Mouse (Mus musculus) heart, adult 2 months (tissue): ENCODE results near the gene Apobec2. TPM values are rescaled to one million over a fixed set of nuclear protein-coding genes. Genes with fewer than 3 reads are reported as not detected.
A peak's percentile ranks its signal among the peaks of the same experiment; 100 is the strongest.

Experiments
- DNase-seq, 2 experiments: peaks; one replicate each; pipeline ENCODE4 v3.0.0; 2021
- H3K27ac ChIP-seq: fragments of 200-600 bp; 2 replicates; pipeline ENCODE4 v1.8.1; 2022
- H3K27me3 ChIP-seq: fragments of 200-500 bp; 2 replicates; pipeline ENCODE4 v1.6.1; 2012; ENCODE audit warnings: mild to moderate bottlenecking, low read length, inconsistent platforms, mixed read lengths; ENCODE audit not compliant: control insufficient read depth, insufficient read depth
- H3K36me3 ChIP-seq: fragments of 200-500 bp; 2 replicates; pipeline ENCODE4 v1.6.1; 2012; ENCODE audit warnings: low read length, inconsistent platforms; ENCODE audit not compliant: control insufficient read depth, insufficient read depth
- H3K4me1 ChIP-seq: fragments of 200-500 bp; 2 replicates; pipeline ENCODE4 v1.6.1; 2011; ENCODE audit warnings: low read length; ENCODE audit not compliant: control insufficient read depth, insufficient read depth
- H3K4me3 ChIP-seq: fragments of 200-600 bp; 2 replicates; pipeline ENCODE4 v1.8.1; 2022
- H3K79me2 ChIP-seq: fragments of 200-500 bp; replicated peaks from 2 replicates; pipeline ENCODE4 v1.6.1; 2012; ENCODE audit warnings: mild to moderate bottlenecking, inconsistent platforms, low read length, moderate library complexity, mixed read lengths; ENCODE audit not compliant: control insufficient read depth, insufficient read depth
- H3K9ac ChIP-seq: fragments of 200-500 bp; 2 replicates; pipeline ENCODE4 v1.6.1; 2012; ENCODE audit warnings: low read depth, mild to moderate bottlenecking, control low read depth, inconsistent platforms, low read length, mixed read lengths
- CTCF ChIP-seq: fragments of 200-600 bp; IDR thresholded peaks from 2 replicates; pipeline ENCODE4 v1.8.1; 2022; ENCODE audit warnings: antibody characterized with exemption, mild to moderate bottlenecking, moderate library complexity
- EP300 ChIP-seq: fragments of 200-500 bp; IDR thresholded peaks from 2 replicates; pipeline ENCODE4 v1.6.1; 2011; ENCODE audit warnings: low read depth, low read length, control low read depth; ENCODE audit not compliant: insufficient read depth
- POLR2A ChIP-seq: fragments of 200-500 bp; IDR thresholded peaks from 2 replicates; pipeline ENCODE4 v1.6.1; 2011; ENCODE audit warnings: mild to moderate bottlenecking, low read depth, low read length, control low read depth; ENCODE audit not compliant: insufficient read depth
- WGBS: fragments of 180-500 bp; shearing (Covaris S2); methylation state at CpG from one replicate; pipeline ENCODE4 v1.1.7; 2018; 5-methylcytosine and 5-hydroxymethylcytosine counted together
- intact Hi-C: fragments of 180-260 bp; cut with DNase I; formaldehyde crosslinking; loops from one replicate; pipeline ENCODE4 v1.15.1; 2025
- polyA plus RNA-seq: library from polyadenylated mRNA; depleted of rRNA; stranded (reverse); fragments of >200 nt; gene quantifications from 2 replicates; pipeline ENCODE4 v1.2.3, GENCODE M21; 2012
- total RNA-seq, 2 experiments: library from RNA; stranded (reverse); gene quantifications; 2 replicates each; pipeline ENCODE4 v1.2.3; 2021

Apobec2 gene
- total and polyA plus RNA-seq, 3 experiments, result 150 to 256 (median 222) TPM

DNA sequence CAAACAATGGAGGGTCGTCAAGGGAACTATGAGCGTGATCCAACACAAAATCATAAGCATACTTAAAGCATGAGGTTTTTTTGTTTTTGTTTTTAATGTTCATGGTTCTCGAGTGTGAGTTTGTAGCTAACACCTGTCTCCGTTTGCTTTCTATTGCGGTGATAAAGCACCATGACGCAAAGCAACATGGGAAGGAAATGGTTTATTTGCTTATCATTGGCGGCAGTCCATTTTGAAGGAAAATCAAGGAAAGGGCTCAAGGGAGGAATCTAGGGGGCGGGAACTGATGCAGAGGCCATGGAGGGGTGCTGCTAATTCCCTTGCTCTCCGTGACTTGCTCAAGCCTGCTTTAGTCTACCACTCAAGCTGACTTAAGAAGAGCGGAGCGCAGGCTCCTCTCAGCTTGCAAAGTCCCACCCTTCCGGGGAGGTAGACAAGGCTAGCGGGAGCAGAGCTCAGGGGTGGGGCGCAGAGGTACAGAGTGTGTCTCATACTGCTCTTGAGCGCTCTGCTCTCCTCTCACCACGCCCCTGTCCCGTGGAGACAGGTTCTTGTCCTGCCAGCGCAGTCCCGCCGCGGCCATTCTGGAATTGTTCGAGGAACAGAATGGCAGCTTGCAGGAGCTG lies 34.2 kb upstream of the Apobec2 start:
- intact Hi-C loops, result loop anchor here (1.0 to 10.0 kb wide), 4 partner anchors 50 to 934 kb away; no protein-coding TSS in a partner anchor
- no peaks in the 10 kb centered on the region for H3K36me3 ChIP-seq
- H3K9ac ChIP-seq, result no peak overlapping the region
- H3K27ac ChIP-seq, result no peak overlapping the region
- no peak for DNase-seq
- TF ChIP-seq EP300, result no peak
- no peak for TF ChIP-seq CTCF
- no peak for TF ChIP-seq POLR2A
- peak overlapping the region; percentile 3; the same call in 1 of the 2 replicates for H3K4me3 ChIP-seq
- H3K27me3 ChIP-seq, result peaks cover 2% of the 10 kb centered on the region; the same call in 1 of the 2 replicates
- no peaks in the 10 kb centered on the region for H3K79me2 ChIP-seq
- 30% methylated on average over 22 of the region's 22 CpGs for WGBS
- no peaks in the 10 kb centered on the region for H3K4me1 ChIP-seq

DNA sequence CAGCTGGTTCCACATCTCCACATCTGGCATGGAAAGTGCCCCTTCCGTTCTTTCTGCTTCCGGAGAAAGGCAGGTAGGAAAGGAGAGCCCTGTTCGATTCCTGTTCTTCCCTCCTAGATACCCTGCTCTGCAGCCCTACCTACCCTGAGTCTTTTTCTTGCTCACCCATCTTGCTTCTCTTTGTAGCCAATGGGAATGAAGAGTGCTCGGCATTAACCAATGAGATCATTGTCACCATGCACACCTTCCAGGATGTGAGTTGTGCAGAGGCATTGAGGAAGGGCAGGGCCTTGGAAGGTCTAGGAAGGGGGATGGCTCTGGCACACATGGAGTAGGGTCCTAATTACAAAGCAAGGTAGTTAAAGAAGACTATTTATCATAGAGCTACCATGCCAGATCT lies 30.7 kb upstream of the Apobec2 start:
- no peak overlapping the region for H3K27ac ChIP-seq
- no peaks in the 10 kb centered on the region for H3K36me3 ChIP-seq
- intact Hi-C loops, result loop anchor here (10.0 kb wide), 1 partner anchor 711 kb away; no protein-coding TSS in a partner anchor
- no peak overlapping the region for H3K4me3 ChIP-seq
- H3K27me3 ChIP-seq, result peaks cover 2% of the 10 kb centered on the region; the same call in 1 of the 2 replicates
- whole genome bisulfite sequencing, result 93% methylated on average over 4 of the region's 4 CpGs
- TF ChIP-seq CTCF (no peak), EP300 (no peak), POLR2A (no peak)
- H3K79me2 ChIP-seq, result no peaks in the 10 kb centered on the region
- DNase-seq, result no peak
- no peak overlapping the region for H3K9ac ChIP-seq
- no peaks in the 10 kb centered on the region for H3K4me1 ChIP-seq

DNA sequence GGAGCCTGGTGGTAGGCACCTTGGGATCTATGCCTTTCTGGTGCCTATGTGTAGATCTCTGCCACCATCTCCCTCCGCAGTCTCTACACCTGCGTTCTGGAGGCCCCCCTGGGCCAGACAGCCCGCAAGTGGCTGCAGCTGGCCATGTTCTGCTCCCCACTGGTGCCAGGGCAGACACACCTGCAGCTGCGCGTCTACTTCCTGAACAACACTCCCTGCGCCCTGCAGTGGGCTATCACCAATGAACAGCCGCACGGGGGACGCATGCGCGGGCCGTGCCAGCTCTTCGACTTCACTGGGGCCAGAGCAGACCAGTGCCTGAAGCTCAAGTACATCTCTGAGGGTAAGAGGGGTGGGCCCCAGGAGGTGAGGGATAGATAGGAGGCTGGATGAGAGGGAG lies 29.4 kb upstream of the Apobec2 start:
- H3K36me3 ChIP-seq, result no peaks in the 10 kb centered on the region
- no peak overlapping the region for H3K4me3 ChIP-seq
- H3K27me3 ChIP-seq, result peaks cover 2% of the 10 kb centered on the region; the same call in 1 of the 2 replicates
- 89% methylated on average over 13 of the region's 13 CpGs for WGBS
- intact Hi-C loops, result loop anchor here (10.0 kb wide), 1 partner anchor 713 kb away; no protein-coding TSS in a partner anchor
- DNase-seq, result peak in 1 of 2 experiments; percentile 12
- no peak overlapping the region for H3K9ac ChIP-seq
- no peaks in the 10 kb centered on the region for H3K4me1 ChIP-seq
- no peaks in the 10 kb centered on the region for H3K79me2 ChIP-seq
- no peak overlapping the region for H3K27ac ChIP-seq
- TF ChIP-seq POLR2A, result no peak
- TF ChIP-seq CTCF, result no peak
- no peak for TF ChIP-seq EP300

DNA sequence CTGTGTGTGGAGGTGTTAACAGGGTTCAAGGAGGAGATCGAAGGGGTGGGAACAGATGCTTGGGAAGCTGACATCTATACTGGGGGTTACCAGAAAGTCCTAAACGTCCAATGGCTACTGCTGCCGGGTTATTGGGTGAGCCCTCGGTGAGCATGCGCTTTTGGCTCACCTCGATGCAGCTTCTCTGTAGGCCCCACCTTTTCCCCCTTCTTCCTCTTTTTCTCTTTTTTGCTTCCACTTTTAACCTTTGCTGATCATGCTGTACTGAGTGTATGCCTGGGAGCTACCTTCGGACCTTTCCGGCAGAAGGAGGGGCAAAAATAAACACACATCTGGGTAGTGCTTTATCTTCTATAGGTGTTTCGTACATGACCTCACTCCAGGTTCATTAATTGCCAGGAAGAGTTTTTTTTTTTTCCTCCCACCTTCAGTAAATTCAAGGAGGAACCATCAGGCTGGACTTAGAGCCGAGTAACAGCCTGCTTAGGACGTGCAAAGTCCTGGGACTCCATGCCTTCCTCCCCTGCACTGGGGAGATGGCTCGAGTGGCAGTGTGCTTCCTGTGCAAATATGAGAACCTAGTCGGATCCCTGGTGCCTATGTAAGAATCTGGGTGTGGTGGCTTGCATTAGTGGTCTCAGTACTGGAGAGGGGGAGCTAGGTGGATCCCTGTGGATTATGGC lies 25.4 kb upstream of the Apobec2 start:
- H3K36me3 ChIP-seq, result no peaks in the 10 kb centered on the region
- TF ChIP-seq POLR2A (no peak), CTCF (no peak), EP300 (no peak)
- H3K9ac ChIP-seq, result no peak overlapping the region
- WGBS, result 70% methylated on average over 13 of the region's 13 CpGs
- no peak overlapping the region for H3K27ac ChIP-seq
- no peaks in the 10 kb centered on the region for H3K79me2 ChIP-seq
- intact Hi-C loops, result no loop called here
- H3K27me3 ChIP-seq, result no peaks in the 10 kb centered on the region
- no peak for DNase-seq
- H3K4me3 ChIP-seq, result no peak overlapping the region
- no peaks in the 10 kb centered on the region for H3K4me1 ChIP-seq

DNA sequence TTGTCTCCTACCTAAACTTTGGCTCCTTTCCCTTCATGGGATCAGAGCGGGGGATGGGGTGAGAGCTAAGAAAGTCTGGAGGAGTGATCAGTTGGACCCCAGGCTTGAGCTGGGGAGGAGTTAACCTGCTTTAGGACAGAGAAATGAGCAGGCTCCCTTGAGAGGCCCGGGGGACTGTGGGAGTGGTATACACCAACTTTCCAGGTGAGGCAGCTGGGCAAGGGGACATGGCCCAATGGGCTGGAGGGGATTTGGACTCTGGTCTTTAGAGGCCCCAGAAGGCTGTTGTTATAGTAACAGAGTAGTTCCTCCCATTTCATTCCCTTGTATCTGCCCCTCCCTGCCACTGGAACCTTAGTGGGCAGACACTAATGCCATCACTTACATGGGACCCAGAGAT lies 23.2 kb upstream of the Apobec2 start:
- 95% methylated on average over 2 of the region's 2 CpGs for WGBS
- intact Hi-C loops, result no loop called here
- H3K27ac ChIP-seq, result no peak overlapping the region
- no peak for DNase-seq
- no peaks in the 10 kb centered on the region for H3K4me1 ChIP-seq
- H3K79me2 ChIP-seq, result no peaks in the 10 kb centered on the region
- H3K9ac ChIP-seq, result no peak overlapping the region
- TF ChIP-seq EP300 (no peak), CTCF (no peak), POLR2A (no peak)
- H3K27me3 ChIP-seq, result no peaks in the 10 kb centered on the region
- no peak overlapping the region for H3K4me3 ChIP-seq
- H3K36me3 ChIP-seq, result no peaks in the 10 kb centered on the region

DNA sequence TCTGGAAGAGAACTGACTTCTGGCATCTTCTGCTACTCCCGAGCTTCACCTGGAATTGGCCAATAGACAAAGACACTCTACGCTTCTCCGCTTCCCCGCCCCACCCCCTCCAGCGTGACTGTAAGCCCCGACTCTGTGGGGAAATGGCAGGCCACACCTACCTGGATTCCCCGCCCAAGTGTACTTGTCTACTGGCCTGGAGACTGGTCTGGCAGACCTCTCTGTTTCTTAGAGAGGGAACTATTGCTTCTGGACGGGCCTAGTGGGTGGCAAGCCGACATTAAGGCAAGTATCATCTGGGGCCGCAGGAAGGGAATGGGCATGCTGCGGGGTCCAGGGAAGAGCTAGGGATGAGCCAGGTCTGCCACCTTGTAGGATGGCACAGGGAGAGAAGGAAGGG lies 22.0 kb upstream of the Apobec2 start, which contains the start of gene Unc5cl:
Gene Unc5cl (plus strand): TSS at position 214 of the 400 bp plus-strand sequence.
- no peak for DNase-seq
- no peaks in the 10 kb centered on the region for H3K4me1 ChIP-seq
- H3K79me2 ChIP-seq, result no peaks in the 10 kb centered on the region
- H3K27me3 ChIP-seq, result no peaks in the 10 kb centered on the region
- H3K27ac ChIP-seq, result no peak within 1 kb of the TSS
- H3K4me3 ChIP-seq, result no peak within 1 kb of the TSS
- H3K36me3 ChIP-seq, result no peaks in the 10 kb centered on the region
- TF ChIP-seq CTCF, result no peak
- TF ChIP-seq EP300, result no peak
- no peak for TF ChIP-seq POLR2A
- WGBS, result 75% methylated on average over 11 of the region's 11 CpGs
- H3K9ac ChIP-seq, result no peak within 1 kb of the TSS
- intact Hi-C loops, result loop anchor here (5.0 kb wide), 1 partner anchor 37 kb away; no protein-coding TSS in a partner anchor
